Mouse (Mus musculus): ENCODE results near the gene Nop9.

GRCm38 (mm10) chr14:55783958-55784235 is 38.4 kb downstream of the Nop9 start, which contains the start of gene Adcy4:
- TF ChIP-seq CTCF (IDR thresholded peaks at IDR 0.05; ENCODE audit: extremely low read depth, insufficient read depth, low read length): no peak
- no peak for TF ChIP-seq POLR2A (IDR thresholded peaks at IDR 0.05; ENCODE audit: extremely low read depth, insufficient read depth, low read length)

Data from cortical plate, adult 2 months (tissue).